Mouse (Mus musculus) hindbrain, postnatal 0 days (tissue): ENCODE measurements around the gene Acin1. TPM values are rescaled to one million over a fixed set of nuclear protein-coding genes. Genes with fewer than 3 reads are reported as not detected.

Experiments used
- ATAC-seq: fragments of 200-750 bp; cut with Nextera tagmentation; 2 replicates; pipeline ENCODE4 v1.8.0; 2017; ENCODE audit warnings: mild to moderate bottlenecking, moderate TSS enrichment, moderate library complexity
- DNase-seq: peaks from one replicate; pipeline ENCODE4 v3.0.0-alpha.2; 2015; ENCODE audit warnings: low spot score
- H3K27ac ChIP-seq: fragments of 300-500 bp; sonication (generic); 2 replicates; pipeline ENCODE4 v1.5.1; 2014; ENCODE audit warnings: mild to moderate bottlenecking
- H3K27me3 ChIP-seq: fragments of 300-500 bp; sonication (generic); 2 replicates; pipeline ENCODE4 v1.6.1; 2014; ENCODE audit warnings: low read length, mixed read lengths; ENCODE audit not compliant: insufficient read depth
- H3K36me3 ChIP-seq: fragments of 300-500 bp; sonication (generic); 2 replicates; pipeline ENCODE4 v1.6.1; 2014; ENCODE audit warnings: low read length, mixed read lengths; ENCODE audit not compliant: insufficient read depth
- H3K4me1 ChIP-seq: fragments of 300-500 bp; sonication (generic); 2 replicates; pipeline ENCODE4 v1.6.1; 2014; ENCODE audit warnings: antibody characterized with exemption, low read length, mixed read lengths; ENCODE audit not compliant: insufficient read depth
- H3K4me2 ChIP-seq: fragments of 300-500 bp; sonication (generic); 2 replicates; pipeline ENCODE4 v1.6.1; 2014; ENCODE audit warnings: low read depth, mild to moderate bottlenecking, low read length, moderate library complexity, mixed read lengths
- H3K4me3 ChIP-seq: fragments of 300-500 bp; sonication (generic); 2 replicates; pipeline ENCODE4 v1.5.1; 2014; ENCODE audit warnings: low read length
- H3K9ac ChIP-seq: fragments of 300-500 bp; sonication (generic); replicated peaks from 2 replicates; pipeline ENCODE4 v1.6.1; 2014; ENCODE audit warnings: mild to moderate bottlenecking, low read length, moderate library complexity, mixed read lengths
- H3K9me3 ChIP-seq: fragments of 300-500 bp; sonication (generic); 2 replicates; pipeline ENCODE4 v1.6.1; 2016; ENCODE audit warnings: low read length, mixed read lengths
- CTCF ChIP-seq: IDR thresholded peaks from 2 replicates; pipeline ENCODE4 v1.5.1; 2016; ENCODE audit warnings: antibody characterized with exemption, control low read depth, low read depth
- WGBS: fragments of 180-500 bp; shearing (Covaris S2); extraction: QIAGEN DNeasy Blood & Tissue Kit; methylation state at CpG from one replicate; pipeline ENCODE4 v1.1.7; 2014; 5-methylcytosine and 5-hydroxymethylcytosine counted together
- polyA plus RNA-seq: library from polyadenylated mRNA; unstranded; fragments of >200 nt; fragmentation: Nextera tagmentation; extraction: Ambion mirVana; gene quantifications from 2 replicates; pipeline ENCODE4 v1.2.1, GENCODE M21; 2015
- total RNA-seq: library from RNA; depleted of rRNA; stranded (reverse); fragments of >200 nt; gene quantifications from 2 replicates; pipeline ENCODE4 v1.2.3, GENCODE M21; 2014

Acin1 gene
- total and polyA plus RNA-seq, 2 experiments from 2014 or later: 102 to 118 TPM

GRCm38 (mm10) chr14:54701298-54701697 lies 14.6 kb upstream of the Acin1 start:
- no peaks in the 10 kb centered on the region for H3K9me3 ChIP-seq
- 8% methylated on average over 6 of the region's 6 CpGs for WGBS
- no peak overlapping the region for H3K9ac ChIP-seq
- no peaks in the 10 kb centered on the region for H3K36me3 ChIP-seq
- peak; percentile 72 for DNase-seq
- 0 out of 2 replicates have a peak, but pooled peaks have one; percentile 32 for ATAC-seq
- TF ChIP-seq CTCF: peak; percentile 88
- no peak overlapping the region for H3K4me3 ChIP-seq
- H3K4me1 ChIP-seq: no peaks in the 10 kb centered on the region
- no peak overlapping the region for H3K27ac ChIP-seq
- H3K27me3 ChIP-seq: no peaks in the 10 kb centered on the region
- no peak overlapping the region for H3K4me2 ChIP-seq

DNA sequence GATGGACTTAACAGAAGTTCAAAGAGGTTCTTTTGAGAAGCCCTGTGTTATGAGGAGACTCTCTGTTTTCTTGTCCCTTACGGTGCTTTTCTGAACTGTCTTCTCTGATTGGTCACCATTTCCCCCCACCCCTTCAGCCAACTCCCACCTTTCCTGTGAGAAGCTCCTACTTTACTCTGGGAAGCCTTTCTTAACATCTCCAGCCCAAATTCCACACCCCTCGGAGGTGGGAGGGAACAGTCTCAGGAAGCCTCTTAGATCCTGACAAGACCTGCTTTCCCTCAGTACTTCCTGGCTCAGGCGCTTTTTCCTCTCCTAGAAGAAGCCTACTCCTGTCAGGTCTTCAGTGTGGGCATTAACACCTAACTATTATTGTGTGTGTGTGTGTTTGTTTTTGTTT lies 12.9 kb upstream of the Acin1 start:
- Histone ChIP-seq H3K36me3 (no peaks in the 10 kb centered on the region), H3K9ac (no peak overlapping the region), H3K27ac (no peak overlapping the region), H3K9me3 (no peaks in the 10 kb centered on the region), H3K27me3 (no peaks in the 10 kb centered on the region), H3K4me2 (no peak overlapping the region), H3K4me1 (no peaks in the 10 kb centered on the region), H3K4me3 (no peak overlapping the region)
- ATAC-seq (no peak), DNase-seq (no peak)
- 64% methylated on average over 3 of the region's 3 CpGs for WGBS
- TF ChIP-seq CTCF: no peak

DNA sequence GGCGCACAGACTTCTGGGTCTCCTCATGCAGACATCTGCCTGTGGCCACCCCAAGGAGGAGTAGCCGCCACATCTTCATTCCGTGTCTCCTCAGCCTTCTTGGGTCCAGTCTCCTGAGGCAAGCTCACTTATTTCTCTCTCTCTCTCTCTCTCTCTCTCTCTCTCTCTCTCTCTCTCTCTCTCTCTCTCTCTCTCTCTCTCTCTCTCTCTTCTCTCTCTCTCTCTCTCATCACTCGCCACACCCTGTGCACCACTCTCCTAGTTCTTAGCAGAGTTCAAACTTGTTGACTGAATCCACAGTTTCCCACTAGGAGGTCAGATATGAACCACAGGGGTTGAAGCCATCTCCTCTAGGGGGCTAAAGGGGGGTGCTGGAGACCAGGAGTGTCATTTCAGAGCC lies 12.0 kb upstream of the Acin1 start, which contains the start of gene Gm29776:
Gm29776 (minus strand) TSS at position 101 of the 400 bp plus-strand sequence.
- Histone ChIP-seq H3K9me3 (no peaks in the 10 kb centered on the region), H3K4me2 (no peak within 1 kb of the TSS), H3K27ac (no peak within 1 kb of the TSS), H3K4me3 (no peak within 1 kb of the TSS), H3K36me3 (no peaks in the 10 kb centered on the region), H3K4me1 (no peaks in the 10 kb centered on the region), H3K27me3 (no peaks in the 10 kb centered on the region), H3K9ac (no peak within 1 kb of the TSS)
- no peak for ATAC-seq
- no peak for TF ChIP-seq CTCF
- WGBS: 73% methylated on average over 4 of the region's 4 CpGs
- DNase-seq: no peak

- 93% methylated on average over 4 of the region's 4 CpGs for WGBS
- TF ChIP-seq CTCF: no peak
- H3K27ac ChIP-seq: no peak overlapping the region
- H3K9ac ChIP-seq: no peak overlapping the region
- peaks cover 4% of the 10 kb centered on the region; the same call in 1 of the 2 replicates for H3K36me3 ChIP-seq
- no peak overlapping the region for H3K4me3 ChIP-seq
- ATAC-seq (no peak), DNase-seq (no peak)
- H3K4me1 ChIP-seq: no peaks in the 10 kb centered on the region
- H3K27me3 ChIP-seq: no peaks in the 10 kb centered on the region
- H3K4me2 ChIP-seq: no peak overlapping the region
- H3K9me3 ChIP-seq: no peaks in the 10 kb centered on the region
These were observed 10.0 kb upstream of the Acin1 start for GRCm38 (mm10) chr14:54696752-54697151.

DNA sequence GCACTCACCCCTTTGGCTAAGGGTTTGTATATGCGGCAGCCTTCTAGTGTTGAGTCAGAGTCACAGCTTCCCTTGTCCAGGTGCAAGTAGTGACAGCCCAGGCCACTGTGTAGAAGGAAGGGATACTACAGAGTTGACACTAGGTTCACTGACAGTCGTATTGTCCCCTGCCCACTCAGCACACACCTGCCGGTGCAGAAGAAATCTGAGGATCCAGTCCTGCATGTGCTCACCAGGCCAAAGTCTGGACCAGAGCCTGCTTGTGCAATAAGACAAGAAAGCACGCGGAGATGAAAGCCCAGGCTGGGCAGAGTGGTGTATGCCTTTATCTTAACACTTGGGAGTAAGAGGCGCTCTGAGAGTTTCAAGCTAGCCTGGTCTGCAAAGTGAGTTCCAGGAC lies 8.3 kb upstream of the Acin1 start:
- 87% methylated on average over 6 of the region's 6 CpGs for WGBS
- ATAC-seq: no peak

DNA sequence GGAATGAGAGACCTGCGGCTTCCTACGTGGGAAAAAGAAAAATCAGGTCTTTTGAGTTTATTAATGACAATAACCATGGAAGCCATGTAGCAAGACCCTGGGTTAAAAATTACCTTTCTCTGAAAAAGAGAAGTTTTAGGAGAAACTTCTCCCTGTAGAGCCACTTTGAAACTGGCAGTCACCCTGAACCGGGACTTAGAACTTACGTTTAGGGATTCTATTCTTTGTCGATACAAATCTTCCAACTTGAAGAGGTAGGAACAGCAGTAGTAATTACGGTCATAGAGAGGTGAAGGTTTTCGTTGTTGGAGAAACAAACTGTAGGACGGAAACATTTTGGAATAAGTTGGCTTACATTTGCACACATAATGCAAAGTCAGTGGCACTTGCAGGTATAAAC lies 520 bp upstream of the Acin1 start:
- Histone ChIP-seq H3K4me2 (peak overlapping the region; percentile 69), H3K36me3 (peaks cover 13% of the 10 kb centered on the region)
- DNase-seq: peak; percentile 23

More for the DNA sequence above, 8.3 kb upstream of the Acin1 start:
- no peaks in the 10 kb centered on the region for H3K27me3 ChIP-seq
- H3K4me2 ChIP-seq: no peak overlapping the region
- TF ChIP-seq CTCF: no peak
- H3K27ac ChIP-seq: no peak overlapping the region
- no peak for DNase-seq
- H3K9ac ChIP-seq: no peak overlapping the region
- H3K36me3 ChIP-seq: peaks cover 13% of the 10 kb centered on the region
- H3K4me3 ChIP-seq: no peak overlapping the region
- no peaks in the 10 kb centered on the region for H3K4me1 ChIP-seq
- no peaks in the 10 kb centered on the region for H3K9me3 ChIP-seq

GRCm38 (mm10) chr14:54686063-54686521 lies 639 bp downstream of the Acin1 start, which contains the start of gene 1700123O20Rik:
Gene 1700123O20Rik (plus strand): TSS chr14:54686216.
- peak within 1 kb of the TSS; percentile 91 for H3K4me2 ChIP-seq
- no peaks in the 10 kb centered on the region for H3K27me3 ChIP-seq
- DNase-seq (peak; percentile 92), ATAC-seq (peak; percentile 79)
- WGBS: under 1% methylated on average over 41 of the region's 41 CpGs
- H3K4me3 ChIP-seq: peak within 1 kb of the TSS; percentile 91
- peaks cover 13% of the 10 kb centered on the region for H3K36me3 ChIP-seq
- peaks cover 10% of the 10 kb centered on the region; the same call in 1 of the 2 replicates for H3K4me1 ChIP-seq
- H3K27ac ChIP-seq: peak within 1 kb of the TSS; percentile 98
- H3K9me3 ChIP-seq: no peaks in the 10 kb centered on the region
- peak; percentile 68 for TF ChIP-seq CTCF
- H3K9ac ChIP-seq: peak within 1 kb of the TSS; percentile 95

More for the DNA sequence above, 520 bp upstream of the Acin1 start:
- no peaks in the 10 kb centered on the region for H3K9me3 ChIP-seq
- no peak for ATAC-seq
- H3K27ac ChIP-seq: no peak overlapping the region; the same call in 1 of the 2 replicates
- no peaks in the 10 kb centered on the region for H3K27me3 ChIP-seq
- H3K4me3 ChIP-seq: peak overlapping the region; percentile 91
- H3K9ac ChIP-seq: peak overlapping the region; percentile 63
- WGBS: 9% methylated on average over 8 of the region's 8 CpGs
- no peak for TF ChIP-seq CTCF
- peaks cover 10% of the 10 kb centered on the region; the same call in 1 of the 2 replicates for H3K4me1 ChIP-seq
